8 mouse cellular contexts compared by ENCODE assay signal in genomic region chr3:70482521-70482920, GRCm38 (mm10).
A peak's percentile ranks its signal among the peaks of the same experiment; 100 is the strongest.
DNase-seq lines count a peak whose midpoint lies in the region; ATAC-seq and TF ChIP-seq lines count a peak whose summit lies in the region.
"Had no signal": no experiment of that assay in that cellular context is flagged by ENCODE, and none has a peak within 500 bp of the region (broad histone marks: within the 10 kb centered on the region; RNA-seq: fewer than 3 reads in every experiment).

No protein-coding gene starts in this region.

- H3K4me1 ChIP-seq in midbrain, embryonic 11.5 days (ENCODE audit: control insufficient read depth, insufficient read depth, low read length), result no peaks in the 10 kb centered on the region
- no peaks in the 10 kb centered on the region for H3K4me1 ChIP-seq in midbrain, embryonic 10.5 days
- no peaks in the 10 kb centered on the region for H3K4me1 ChIP-seq in hindbrain, embryonic 12.5 days

- H3K36me3 ChIP-seq in midbrain, embryonic 11.5 days (ENCODE audit: control insufficient read depth, insufficient read depth, low read length), result no peaks in the 10 kb centered on the region
- H3K36me3 ChIP-seq in midbrain, embryonic 10.5 days, result no peaks in the 10 kb centered on the region
- no peaks in the 10 kb centered on the region for H3K36me3 ChIP-seq in hindbrain, embryonic 12.5 days

- H3K4me2 ChIP-seq in midbrain, embryonic 11.5 days, result no peak overlapping the region
- H3K4me2 ChIP-seq in hindbrain, embryonic 12.5 days (replicated peaks), result no peak overlapping the region

- H3K9ac ChIP-seq in midbrain, embryonic 11.5 days (ENCODE audit: low read length), result no peak overlapping the region
- no peak overlapping the region for H3K9ac ChIP-seq in hindbrain, embryonic 12.5 days

- peak; percentile 65 for TF ChIP-seq CTCF in left cerebral cortex, adult 2 months (IDR thresholded peaks at IDR 0.05)

- peak; percentile 84 for ATAC-seq in midbrain, embryonic 11.5 days (ENCODE audit: low FRiP score)
- peak; percentile 88 for ATAC-seq in hindbrain, embryonic 12.5 days (ENCODE audit: low FRiP score)

- no peak overlapping the region for H3K27ac ChIP-seq in midbrain, embryonic 11.5 days (ENCODE audit: low read depth, low read length)
- H3K27ac ChIP-seq in midbrain, embryonic 10.5 days (replicated peaks), result no peak overlapping the region
- 0 out of 2 replicates have a peak overlapping the region, but pooled peaks have one; percentile 31 for H3K27ac ChIP-seq in hindbrain, embryonic 12.5 days
- no peak overlapping the region for H3K27ac ChIP-seq in left cerebral cortex, adult 2 months

- H3K9me3 ChIP-seq in midbrain, embryonic 11.5 days (ENCODE audit: control insufficient read depth, low read length), result no peaks in the 10 kb centered on the region
- no peaks in the 10 kb centered on the region for H3K9me3 ChIP-seq in midbrain, embryonic 10.5 days (replicated peaks)
- no peaks in the 10 kb centered on the region for H3K9me3 ChIP-seq in hindbrain, embryonic 12.5 days (replicated peaks)

- 56% methylated on average over 9 of the region's 9 CpGs for WGBS in midbrain, embryonic 11.5 days
- 67% methylated on average over 9 of the region's 9 CpGs for WGBS in midbrain, embryonic 10.5 days
- 43% methylated on average over 9 of the region's 9 CpGs for WGBS in hindbrain, embryonic 12.5 days

- no peak overlapping the region for H3K4me3 ChIP-seq in midbrain, embryonic 11.5 days (ENCODE audit: low read depth, low read length)
- H3K4me3 ChIP-seq in midbrain, embryonic 10.5 days, result no peak overlapping the region
- no peak overlapping the region for H3K4me3 ChIP-seq in hindbrain, embryonic 12.5 days
- no peak overlapping the region for H3K4me3 ChIP-seq in left cerebral cortex, adult 2 months
- H3K4me3 ChIP-seq: myocyte had no signal

- intact Hi-C loops in left cerebral cortex, adult 2 months (cut with DNase I), result loop anchor here (5.0 kb wide), 1 partner anchor 380 kb away; no protein-coding TSS in a partner anchor

- H3K27me3 ChIP-seq in midbrain, embryonic 11.5 days (ENCODE audit: control insufficient read depth, insufficient read depth, low read length), result no peaks in the 10 kb centered on the region
- no peaks in the 10 kb centered on the region for H3K27me3 ChIP-seq in midbrain, embryonic 10.5 days (ENCODE audit: low read depth, poor library complexity, severe bottlenecking)
- no peaks in the 10 kb centered on the region for H3K27me3 ChIP-seq in hindbrain, embryonic 12.5 days

- no peak for DNase-seq in midbrain, embryonic 11.5 days (ENCODE audit: low spot score, missing footprints)
- DNase-seq in midbrain, embryonic 10.5 days (ENCODE audit: low spot score), result no peak
- peak; percentile 43 for DNase-seq in embryo, embryonic 10.5 days (ENCODE audit: low spot score)
- peak; percentile 41 to 58 for DNase-seq in left cerebral cortex, adult 2 months (ENCODE audit: extremely low spot score in 1 of 2, low spot score in 2 of 2)
- DNase-seq in retina, adult 2 months (ENCODE audit: low read depth, low spot score), result peak; percentile 23
- no peak for DNase-seq in spleen, adult 12 weeks (ENCODE audit: low spot score)

Comparison
In these comparisons a context has a peak if more than half of its experiments do, and no peak if none do; other contexts are left out.
1. DNase-seq: peak in embryo, embryonic 10.5 days (single experiment), left cerebral cortex, adult 2 months (2 of 2) and retina, adult 2 months (single experiment); none in midbrain, embryonic 11.5 days (single experiment), midbrain, embryonic 10.5 days (single experiment) and spleen, adult 12 weeks (single experiment).